Mouse (Mus musculus) duodenum, adult 2 months (tissue): ENCODE measurements around the gene Fcho2. TPM values are rescaled to one million over a fixed set of nuclear protein-coding genes. Genes with fewer than 3 reads are reported as not detected.

Source experiments
- polyA plus RNA-seq: library from polyadenylated mRNA; depleted of rRNA; stranded (reverse); fragments of >200 nt; gene quantifications from 2 replicates; pipeline ENCODE4 v1.2.3, GENCODE M21; 2012; ENCODE audit warnings: low replicate concordance; rRNA removed

Gene Fcho2
- 3.0 and 4.0 TPM in 2 replicates for polyA plus RNA-seq

GRCm38 (mm10) chr13:98815147-98815785 is at the start of gene Fcho2:
Gene Fcho2 (minus strand): TSS chr13:98815449.

GRCm38 (mm10) chr13:98694773-98695314 is 120.4 kb downstream of the Fcho2 start, which contains the start of gene Tmem171:
Gene Tmem171 (minus strand): TSS chr13:98694834.

Other genes with a start within 250 kb of the Fcho2 start
- gene Tmem174, start 178.0 kb downstream of the Fcho2 start, polyA plus RNA-seq, result 0.36 TPM in 1 of 2 replicates, not detected in the other
- gene Tmem171, start 120.6 kb downstream of the Fcho2 start, polyA plus RNA-seq, result 25.3 and 30.7 TPM in 2 replicates
- 2.6 and 3.8 TPM in 2 replicates for gene Tnpo1, start 110.9 kb upstream of the Fcho2 start, polyA plus RNA-seq
- not detected in 2 replicates for gene 1700024P04Rik, start 169.1 kb upstream of the Fcho2 start, polyA plus RNA-seq